ENCODE assay signal across 9 mouse cellular contexts in genomic region chr5:117938182-117938581, GRCm38 (mm10). TPM values are rescaled to one million over a fixed set of nuclear protein-coding genes. Genes with fewer than 3 reads are reported as not detected.
DNase-seq lines count a peak whose midpoint lies in the region; ATAC-seq and TF ChIP-seq lines count a peak whose summit lies in the region.
"Had no signal": no experiment of that assay in that cellular context is flagged by ENCODE, and none has a peak within 500 bp of the region (broad histone marks: within the 10 kb centered on the region; RNA-seq: fewer than 3 reads in every experiment).

No protein-coding gene starts in this region.

- H3K4me1 ChIP-seq in megakaryocyte, embryonic 14.5 days, result peaks cover 9% of the 10 kb centered on the region
- no peaks in the 10 kb centered on the region for H3K4me1 ChIP-seq in spleen, adult 2 months (ENCODE audit: control insufficient read depth, insufficient read depth, insufficient read length)

- intact Hi-C loops in heart, postnatal 14 days (cut with DNase I), result loop anchor here (5.0 kb wide), 2 partner anchors 64 to 81 kb away; no protein-coding TSS in a partner anchor

- ATAC-seq in erythroid progenitor cell, adult 5-6 weeks (replicated peaks; ENCODE audit: low FRiP score, poor library complexity, severe bottlenecking), result 0 out of 2 replicates have a peak, but pooled peaks have one; percentile 54

- 16% methylated on average over 14 of the region's 14 CpGs for WGBS in spleen, adult 2 months

- peaks cover 5% of the 10 kb centered on the region; the same call in 1 of the 2 replicates for H3K9me3 ChIP-seq in megakaryocyte, embryonic 14.5 days

- H3K27me3 ChIP-seq in megakaryocyte, embryonic 14.5 days (replicated peaks), result peaks cover 43% of the 10 kb centered on the region
- no peaks in the 10 kb centered on the region for H3K27me3 ChIP-seq in spleen, adult 2 months (ENCODE audit: control insufficient read depth, insufficient read depth, low read length)

- peak; percentile 72; the same call in 1 of the 2 replicates for TF ChIP-seq CTCF in spleen, adult 2 months (IDR thresholded peaks at IDR 0.05; ENCODE audit: extremely low read depth, insufficient read depth, insufficient read length, insufficient replicate concordance)

- no peak overlapping the region for H3K27ac ChIP-seq in spleen, adult 2 months (ENCODE audit: insufficient read depth, low read length)

- no peaks in the 10 kb centered on the region for H3K36me3 ChIP-seq in megakaryocyte, embryonic 14.5 days (replicated peaks; ENCODE audit: low read length)
- H3K36me3 ChIP-seq in spleen, adult 2 months (ENCODE audit: control insufficient read depth, insufficient read depth, low read length), result no peaks in the 10 kb centered on the region
- H3K36me3 ChIP-seq: G1E had no signal

- no peak for TF ChIP-seq POLR2A in spleen, adult 2 months (IDR thresholded peaks at IDR 0.05; ENCODE audit: low read depth, low read length)

- H3K4me3 ChIP-seq in megakaryocyte, embryonic 14.5 days (replicated peaks), result peak overlapping the region; percentile 87
- 0 out of 2 replicates have a peak overlapping the region, but pooled peaks have one; percentile 25 for H3K4me3 ChIP-seq in spleen, adult 2 months (ENCODE audit: extremely low read depth, insufficient read depth, insufficient read length)

- peak; percentile 32 for DNase-seq in cerebellum, adult 8-10 months
- no peak for DNase-seq in cerebellum, adult 9-11 months
- peak; percentile 68 for DNase-seq in adrenal gland, adult 2 months
- DNase-seq in heart, postnatal 14 days, result peak; percentile 61 to 73
- peak; percentile 49 to 81 for DNase-seq in kidney, postnatal 36 days
- peak; percentile 32 to 33 for DNase-seq in spleen, adult 2 months (ENCODE audit: low read depth in 1 of 2, low spot score in 2 of 2)

RNA-seq across cellular contexts. Expression of gene Fbxo21, which starts 38.3 kb away (rescaled TPM):
- total RNA-seq in adrenal gland, adult 2 months (2021), result 10 to 100 TPM; 52.6 to 95.2 TPM
- 93.6 and 106 TPM in 2 replicates for polyA plus RNA-seq in adrenal gland, adult 2 months (2012; rRNA removed)
- 6.3 TPM in 1 of 2 replicates, not detected in the other for total RNA-seq in erythroid progenitor cell, adult 5-6 weeks (2015; ENCODE audit: low replicate concordance)
- total RNA-seq in erythroid progenitor cell, adult 5-6 weeks (2017; ENCODE audit: low replicate concordance), result 1.0 and 21.4 TPM in 2 replicates
- 10 to 100 TPM; 40.4 to 41.3 TPM for total RNA-seq in heart, postnatal 14 days (2021)
- polyA plus RNA-seq in megakaryocyte, embryonic 14.5 days (2012; ENCODE audit: insufficient read depth, low replicate concordance), result 3.1 and 3.6 TPM in 2 replicates
- polyA plus RNA-seq in spleen, adult 2 months (2012; rRNA removed), result 15.7 and 20.6 TPM in 2 replicates
